Mouse (Mus musculus) CH12.LX (cell line): Measurements from ENCODE around the gene Dpp6. TPM values are rescaled to one million over a fixed set of nuclear protein-coding genes. Genes with fewer than 3 reads are reported as not detected.

ENCODE experiments used
- DNase-seq: peaks from one replicate; pipeline ENCODE4 v3.0.0-alpha.2; 2013; ENCODE audit errors: extremely low read depth
- H3K27ac ChIP-seq: 2 replicates; pipeline ENCODE4 v1.5.1; 2012; ENCODE audit warnings: low read depth, mild to moderate bottlenecking, control low read depth, moderate library complexity; ENCODE audit not compliant: insufficient read depth
- H3K27me3 ChIP-seq: replicated peaks from 2 replicates; pipeline ENCODE3; 2012; ENCODE audit warnings: inconsistent platforms
- H3K36me3 ChIP-seq, 2 experiments: replicated peaks in 1 of 2; 2 replicates each; pipeline versions ENCODE3 to v1.6.1; 2012; ENCODE audit warnings: inconsistent platforms in 1 of 2, low read length in 1 of 2, mild to moderate bottlenecking in 1 of 2, mixed read lengths in 1 of 2, moderate library complexity in 1 of 2; ENCODE audit not compliant: control insufficient read depth in 1 of 2, insufficient read depth in 1 of 2
- H3K4me1 ChIP-seq, 2 experiments: 2 replicates each; pipeline ENCODE4 v1.6.1; 2012; ENCODE audit warnings: inconsistent platforms in 1 of 2, moderate library complexity in 1 of 2; ENCODE audit not compliant: insufficient read depth in 2 of 2, control insufficient read depth in 1 of 2
- H3K4me2 ChIP-seq: 2 replicates; pipeline ENCODE4 v1.6.1; 2012; ENCODE audit warnings: low read depth, mild to moderate bottlenecking, control low read depth; ENCODE audit not compliant: poor library complexity, insufficient read depth, severe bottlenecking
- H3K4me3 ChIP-seq, 3 experiments: fragments of 150-350 bp in 1 of 3; sonication (generic) in 1 of 3; replicated peaks in 1 of 3; 2 replicates each; pipeline versions ENCODE3 to v1.5.1; 2011 to 2012; ENCODE audit warnings: low read depth in 2 of 3, low read length in 2 of 3, mild to moderate bottlenecking in 2 of 3, moderate library complexity in 2 of 3, control low read depth in 1 of 3, improper control_type of control experiment in 1 of 3, inconsistent platforms in 1 of 3, mixed read lengths in 1 of 3; ENCODE audit not compliant: poor library complexity in 1 of 3
- H3K79me2 ChIP-seq: replicated peaks from 2 replicates; pipeline ENCODE4 v1.6.1; 2012; ENCODE audit warnings: mild to moderate bottlenecking, moderate library complexity; ENCODE audit not compliant: control insufficient read depth, poor library complexity, insufficient read depth, severe bottlenecking; ENCODE audit errors: extremely low read depth
- H3K9ac ChIP-seq: 2 replicates; pipeline ENCODE4 v1.6.1; 2012; ENCODE audit warnings: low read depth, mild to moderate bottlenecking, control low read depth, moderate library complexity; ENCODE audit not compliant: insufficient read depth
- H3K9me3 ChIP-seq: replicated peaks from 2 replicates; pipeline ENCODE3; 2012; ENCODE audit warnings: low read length, inconsistent platforms, mixed read lengths
- CHD2 ChIP-seq: IDR thresholded peaks from 2 replicates; pipeline ENCODE4 v1.6.1; 2011; ENCODE audit warnings: low read length, improper control_type of control experiment
- CTCF ChIP-seq, 2 experiments: IDR thresholded peaks in 1 of 2; conservative IDR thresholded peaks in 1 of 2; 2 replicates each; pipeline ENCODE4 v1.5.1; 2011 to 2012; ENCODE audit warnings: low read depth in 2 of 2, low read length in 2 of 2, improper control_type of control experiment in 1 of 2, inconsistent platforms in 1 of 2, mild to moderate bottlenecking in 1 of 2, moderate library complexity in 1 of 2
- E2F4 ChIP-seq: IDR thresholded peaks from 2 replicates; pipeline ENCODE4 v1.6.1; 2011; ENCODE audit warnings: low read depth, low read length, improper control_type of control experiment; ENCODE audit not compliant: insufficient replicate concordance
- ELF1 ChIP-seq: IDR thresholded peaks from 2 replicates; pipeline ENCODE4 v1.6.1; 2014; ENCODE audit warnings: low read depth, mild to moderate bottlenecking, inconsistent platforms, low read length, improper control_type of control experiment
- ETS1 ChIP-seq: conservative IDR thresholded peaks from 2 replicates; pipeline ENCODE4 v1.6.1; 2012; ENCODE audit warnings: low read depth, mild to moderate bottlenecking, inconsistent platforms, low read length, improper control_type of control experiment, moderate library complexity
- GABPA ChIP-seq: IDR thresholded peaks from 2 replicates; pipeline ENCODE4 v1.6.1; 2012; ENCODE audit warnings: low read depth, low read length, improper control_type of control experiment, inconsistent platforms; ENCODE audit not compliant: insufficient replicate concordance
- HCFC1 ChIP-seq: IDR thresholded peaks from 2 replicates; pipeline ENCODE4 v1.6.1; 2012; ENCODE audit warnings: low read depth, mild to moderate bottlenecking, inconsistent platforms, low read length, improper control_type of control experiment
- IRF4 ChIP-seq: IDR thresholded peaks from 2 replicates; pipeline ENCODE4 v1.6.1; 2014; ENCODE audit warnings: low read depth, mild to moderate bottlenecking, inconsistent platforms, low read length, improper control_type of control experiment
- JUN ChIP-seq: IDR thresholded peaks from 2 replicates; pipeline ENCODE4 v1.6.1; 2011; ENCODE audit warnings: low read depth, mild to moderate bottlenecking, low read length, improper control_type of control experiment, moderate library complexity; ENCODE audit not compliant: insufficient read depth
- JUND ChIP-seq: conservative IDR thresholded peaks from 2 replicates; pipeline ENCODE4 v1.6.1; 2011; ENCODE audit warnings: low read depth, low read length, improper control_type of control experiment
- KAT2A ChIP-seq: IDR thresholded peaks from 2 replicates; pipeline ENCODE4 v1.6.1; 2012; ENCODE audit warnings: low read length, improper control_type of control experiment, inconsistent platforms; ENCODE audit not compliant: insufficient replicate concordance
- MAFK ChIP-seq: IDR thresholded peaks from 2 replicates; pipeline ENCODE4 v1.6.1; 2011; ENCODE audit warnings: low read length, improper control_type of control experiment; ENCODE audit not compliant: insufficient replicate concordance
- MAZ ChIP-seq: IDR thresholded peaks from 2 replicates; pipeline ENCODE4 v1.6.1; 2012; ENCODE audit warnings: low read depth, mild to moderate bottlenecking, inconsistent platforms, low read length, improper control_type of control experiment, moderate library complexity
- MEF2A ChIP-seq: IDR thresholded peaks from 2 replicates; pipeline ENCODE4 v1.6.1; 2014; ENCODE audit warnings: low read depth, mild to moderate bottlenecking, inconsistent platforms, low read length, improper control_type of control experiment, borderline replicate concordance
- MYC ChIP-seq: IDR thresholded peaks from 2 replicates; pipeline ENCODE4 v1.6.1; 2011; ENCODE audit warnings: low read depth, mild to moderate bottlenecking, improper control_type of control experiment, low read length
- NELFE ChIP-seq: IDR thresholded peaks from 2 replicates; pipeline ENCODE4 v1.6.1; 2011; ENCODE audit warnings: low read depth, low read length, improper control_type of control experiment
- NRF1 ChIP-seq: IDR thresholded peaks from 2 replicates; pipeline ENCODE4 v1.6.1; 2014; ENCODE audit warnings: low read depth, mild to moderate bottlenecking, inconsistent platforms, low read length, improper control_type of control experiment, moderate library complexity
- POLR2A ChIP-seq: IDR thresholded peaks from 2 replicates; pipeline ENCODE4 v1.6.1; 2011; ENCODE audit warnings: low read depth, mild to moderate bottlenecking, improper control_type of control experiment, low read length
- RAD21 ChIP-seq: IDR thresholded peaks from 2 replicates; pipeline ENCODE4 v1.6.1; 2011; ENCODE audit warnings: low read depth, mild to moderate bottlenecking, low read length, improper control_type of control experiment, moderate library complexity
- RCOR1 ChIP-seq: conservative IDR thresholded peaks from 2 replicates; pipeline ENCODE4 v1.6.1; 2012; ENCODE audit warnings: low read depth, mild to moderate bottlenecking, inconsistent platforms, low read length, improper control_type of control experiment
- SMC3 ChIP-seq: IDR thresholded peaks from 2 replicates; pipeline ENCODE4 v1.6.1; 2011; ENCODE audit warnings: low read depth, low read length, improper control_type of control experiment
- TBP ChIP-seq: conservative IDR thresholded peaks from 2 replicates; pipeline ENCODE4 v1.6.1; 2011; ENCODE audit warnings: low read depth, low read length, improper control_type of control experiment
- USF1 ChIP-seq: IDR thresholded peaks from 2 replicates; pipeline ENCODE4 v1.6.1; 2014; ENCODE audit warnings: low read depth, mild to moderate bottlenecking, inconsistent platforms, low read length, improper control_type of control experiment
- ZC3H11A ChIP-seq: IDR thresholded peaks from 2 replicates; pipeline ENCODE4 v1.6.1; 2012; ENCODE audit warnings: low read depth, mild to moderate bottlenecking, inconsistent platforms, low read length, improper control_type of control experiment
- ZKSCAN1 ChIP-seq: IDR thresholded peaks from 2 replicates; pipeline ENCODE4 v1.6.1; 2012; ENCODE audit warnings: low read depth, inconsistent platforms, low read length, improper control_type of control experiment, borderline replicate concordance
- ZMIZ1 ChIP-seq: IDR thresholded peaks from 2 replicates; pipeline ENCODE4 v1.6.1; 2012; ENCODE audit warnings: low read depth, mild to moderate bottlenecking, inconsistent platforms, low read length, improper control_type of control experiment
- dilution Hi-C: fragments of 300-500 bp; cut with MboI; formaldehyde crosslinking; loops from 2 replicates; pipeline ENCODE4 v1.14.3; 2020; ENCODE audit warnings: low sequenced_read_pairs; ENCODE audit not compliant: extremely low pct_unique_long_range_greater_than_20kb, extremely low pct_ligation_motif_present
- in situ Hi-C: fragments of 300-500 bp; cut with MboI; formaldehyde crosslinking; loops from 3 replicates; pipeline ENCODE4 v1.14.3; 2019; ENCODE audit warnings: low sequenced_read_pairs, low pct_ligation_motif_present, low pct_unique_long_range_greater_than_20kb, mixed read lengths
- polyA plus RNA-seq: library from polyadenylated mRNA; unstranded; fragments of >175 nt; gene quantifications from 2 replicates; pipeline ENCODE4 v1.2.1, GENCODE M21; 2012; ENCODE audit warnings: low read depth; ENCODE audit not compliant: insufficient read length
- total RNA-seq, 2 experiments: library from RNA; depleted of rRNA; stranded (reverse); fragments of 300-350 nt in 1 of 2; fragments of >200 nt in 1 of 2; gene quantifications; 2 replicates each; pipeline ENCODE4 v1.2.3; 2012 to 2014

Dpp6 gene
- total and polyA plus RNA-seq, 3 experiments = not detected

DNA sequence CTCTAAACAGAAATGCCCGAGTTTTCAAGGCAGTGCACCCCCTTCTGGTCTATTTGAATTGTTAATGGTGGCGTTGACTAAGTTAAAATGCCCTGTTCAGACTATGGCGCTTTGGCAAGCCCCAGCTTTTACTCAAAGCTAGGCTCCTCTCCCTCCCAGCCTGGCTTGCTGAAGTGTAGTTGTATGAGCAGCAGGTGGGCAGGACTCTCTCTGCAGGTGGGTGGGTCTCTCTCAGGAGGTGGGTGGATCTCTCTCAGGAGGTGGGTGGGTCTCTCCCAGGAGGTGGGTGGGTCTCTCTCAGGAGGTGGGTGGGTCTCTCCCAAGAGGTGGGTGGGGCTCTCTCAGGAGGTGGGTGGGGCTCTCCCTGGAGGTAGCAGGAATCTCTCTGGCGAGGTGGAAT, 24.1 kb downstream of the Dpp6 start:
- Histone ChIP-seq H3K36me3 (no peaks in the 10 kb centered on the region), H3K27ac (no peak overlapping the region), H3K9ac (no peak overlapping the region), H3K4me1 (no peaks in the 10 kb centered on the region), H3K4me3 (no peak overlapping the region), H3K4me2 (no peak overlapping the region), H3K79me2 (no peaks in the 10 kb centered on the region), H3K27me3 (no peaks in the 10 kb centered on the region), H3K9me3 (peaks cover 39% of the 10 kb centered on the region)
- TF ChIP-seq MAFK = no peak
- TF ChIP-seq NELFE = no peak
- no peak for TF ChIP-seq GABPA
- TF ChIP-seq ELF1 = no peak
- TF ChIP-seq MYC = no peak
- no peak for TF ChIP-seq KAT2A
- TF ChIP-seq ZKSCAN1 = no peak
- dilution Hi-C loops (no loop called here), in situ Hi-C loops (no loop called here)
- no peak for DNase-seq

- Histone ChIP-seq H3K27ac (no peak overlapping the region), H3K36me3 (no peaks in the 10 kb centered on the region), H3K9ac (no peak overlapping the region), H3K4me1 (no peaks in the 10 kb centered on the region), H3K27me3 (no peaks in the 10 kb centered on the region), H3K9me3 (peaks cover 69% of the 10 kb centered on the region), H3K4me2 (no peak overlapping the region), H3K4me3 (no peak overlapping the region), H3K79me2 (no peaks in the 10 kb centered on the region)
- dilution Hi-C loops = no loop called here
- in situ Hi-C loops = no loop called here
- DNase-seq = no peak
- TF ChIP-seq NELFE (no peak), ETS1 (no peak), CHD2 (no peak), SMC3 (no peak), ZMIZ1 (no peak)
Measured at GRCm38 (mm10) chr5:26854746-26855145, 37.7 kb downstream of the Dpp6 start.

DNA sequence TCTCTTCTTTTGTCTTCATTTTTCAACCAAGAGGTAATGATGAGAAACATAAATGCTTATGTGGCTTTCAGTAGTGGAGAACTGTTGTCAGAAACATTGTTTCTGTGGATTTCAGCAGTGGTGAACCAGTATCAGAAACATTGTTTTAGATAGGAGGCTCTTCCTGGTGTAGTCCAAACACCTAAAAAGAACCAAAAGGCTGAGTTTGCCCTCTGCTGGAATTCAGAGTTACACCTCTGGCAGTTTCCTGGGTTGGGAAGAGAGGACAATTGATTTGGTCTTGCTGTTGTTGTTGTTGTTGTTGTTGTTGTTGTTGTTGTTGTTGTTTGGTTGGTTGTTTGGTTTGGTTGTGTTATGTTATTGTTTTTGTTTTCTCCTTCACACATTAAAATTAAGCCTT, 58.4 kb downstream of the Dpp6 start:
- H3K36me3 ChIP-seq = no peaks in the 10 kb centered on the region
- in situ Hi-C loops (no loop called here), dilution Hi-C loops (no loop called here)
- H3K4me1 ChIP-seq = no peaks in the 10 kb centered on the region
- peaks cover 68% of the 10 kb centered on the region for H3K9me3 ChIP-seq
- no peak overlapping the region for H3K4me2 ChIP-seq
- H3K79me2 ChIP-seq = no peaks in the 10 kb centered on the region
- no peak overlapping the region for H3K4me3 ChIP-seq
- H3K27ac ChIP-seq = no peak overlapping the region
- no peak for DNase-seq
- H3K27me3 ChIP-seq = no peaks in the 10 kb centered on the region
- H3K9ac ChIP-seq = no peak overlapping the region
- TF ChIP-seq JUND (no peak), ZC3H11A (no peak), IRF4 (no peak), HCFC1 (no peak), MEF2A (no peak), MYC (no peak), ELF1 (no peak), JUN (no peak), CTCF (conservative IDR thresholded peaks at IDR 0.05 in 1 of 2, IDR thresholded peaks at IDR 0.05 in 1 of 2; ENCODE audit: low read depth in 2 of 2, low read length in 2 of 2) (no peak), MAZ (no peak), USF1 (no peak), GABPA (no peak), POLR2A (no peak), KAT2A (no peak), RAD21 (no peak), RCOR1 (no peak), ZMIZ1 (no peak), NRF1 (no peak), TBP (no peak), E2F4 (no peak)
